Mouse (Mus musculus): ENCODE data around the gene Sumo1.

DNA sequence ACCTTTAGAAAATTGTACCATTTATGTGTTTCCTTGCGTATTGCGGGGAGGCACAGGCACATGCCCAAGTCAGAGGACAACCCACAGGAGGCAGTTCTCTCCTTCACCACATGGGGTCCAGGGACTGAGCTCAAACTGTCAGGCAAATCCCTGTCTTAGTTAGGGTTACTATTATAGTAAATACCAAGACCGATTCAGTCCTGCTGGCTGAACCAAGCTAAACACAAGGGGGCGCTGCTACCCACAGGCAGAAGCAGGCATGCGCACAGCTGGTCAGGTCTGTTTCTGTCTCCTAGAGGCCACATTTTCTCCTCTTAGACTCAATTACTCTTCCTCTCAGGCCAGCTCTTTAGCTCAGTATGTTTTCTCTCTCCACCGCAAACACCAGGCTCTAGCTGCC, 56.8 kb downstream of the Sumo1 start:
- TF ChIP-seq MAFK (IDR thresholded peaks at IDR 0.05; ENCODE audit: insufficient read depth, low read depth, low read length) (no peak), ZC3H11A (IDR thresholded peaks at IDR 0.05; ENCODE audit: borderline replicate concordance, low read depth, low read length) (no peak), CHD2 (IDR thresholded peaks at IDR 0.05; ENCODE audit: low read depth, low read length) (no peak), ZNF384 (IDR thresholded peaks at IDR 0.05; ENCODE audit: low read depth, low read length) (no peak)
